Mouse (Mus musculus) midbrain, embryonic 14.5 days (tissue): ENCODE measurements around the gene Mrps23. TPM values are rescaled to one million over a fixed set of nuclear protein-coding genes. Genes with fewer than 3 reads are reported as not detected.

Source experiments
- ATAC-seq: fragments of 200-750 bp; cut with Nextera tagmentation; 2 replicates; pipeline ENCODE4 v1.8.0; 2017; ENCODE audit warnings: moderate number of reproducible peaks, moderate library complexity; ENCODE audit not compliant: low FRiP score, low TSS enrichment
- DNase-seq: peaks from one replicate; pipeline ENCODE4 v3.0.0-alpha.2; 2015
- H3K27ac ChIP-seq: fragments of 300-500 bp; sonication (generic); replicated peaks from 2 replicates; pipeline ENCODE4 v1.5.1; 2014; ENCODE audit warnings: mild to moderate bottlenecking, low read depth, low read length, moderate library complexity
- H3K27me3 ChIP-seq: fragments of 300-500 bp; sonication (generic); 2 replicates; pipeline ENCODE4 v1.6.1; 2014; ENCODE audit warnings: low read length, control low read depth, mixed read lengths; ENCODE audit not compliant: control insufficient read depth, insufficient read depth
- H3K36me3 ChIP-seq: fragments of 300-500 bp; sonication (generic); 2 replicates; pipeline ENCODE4 v1.6.1; 2014; ENCODE audit warnings: low read length, control low read depth; ENCODE audit not compliant: control insufficient read depth, insufficient read depth
- H3K4me1 ChIP-seq: fragments of 300-500 bp; sonication (generic); 2 replicates; pipeline ENCODE4 v1.6.1; 2014; ENCODE audit warnings: mild to moderate bottlenecking, antibody characterized with exemption, low read length, control low read depth; ENCODE audit not compliant: control insufficient read depth, insufficient read depth
- H3K4me2 ChIP-seq: fragments of 300-500 bp; sonication (generic); 2 replicates; pipeline ENCODE4 v1.6.1; 2014; ENCODE audit warnings: mild to moderate bottlenecking, low read length, moderate library complexity
- H3K4me3 ChIP-seq: fragments of 300-500 bp; sonication (generic); replicated peaks from 2 replicates; pipeline ENCODE4 v1.5.1; 2014; ENCODE audit warnings: low read depth, low read length
- H3K9ac ChIP-seq: fragments of 300-500 bp; sonication (generic); replicated peaks from 2 replicates; pipeline ENCODE4 v1.6.1; 2014; ENCODE audit warnings: mild to moderate bottlenecking, low read length, moderate library complexity
- H3K9me3 ChIP-seq: fragments of 300-500 bp; sonication (generic); 2 replicates; pipeline ENCODE4 v1.6.1; 2016; ENCODE audit warnings: low read length, control low read depth, mixed read lengths; ENCODE audit not compliant: control insufficient read depth
- WGBS: fragments of 180-500 bp; shearing (Covaris S2); extraction: QIAGEN DNeasy Blood & Tissue Kit; methylation state at CpG from one replicate; pipeline ENCODE4 v1.1.7; 2014; 5-methylcytosine and 5-hydroxymethylcytosine counted together
- polyA plus RNA-seq: library from polyadenylated mRNA; unstranded; fragments of >200 nt; fragmentation: Nextera tagmentation; extraction: Ambion mirVana; gene quantifications from 2 replicates; pipeline ENCODE4 v1.2.1, GENCODE M21; 2014

Gene Mrps23
- polyA plus RNA-seq, 1 experiment from 2014 or later = 70.0 TPM

DNA sequence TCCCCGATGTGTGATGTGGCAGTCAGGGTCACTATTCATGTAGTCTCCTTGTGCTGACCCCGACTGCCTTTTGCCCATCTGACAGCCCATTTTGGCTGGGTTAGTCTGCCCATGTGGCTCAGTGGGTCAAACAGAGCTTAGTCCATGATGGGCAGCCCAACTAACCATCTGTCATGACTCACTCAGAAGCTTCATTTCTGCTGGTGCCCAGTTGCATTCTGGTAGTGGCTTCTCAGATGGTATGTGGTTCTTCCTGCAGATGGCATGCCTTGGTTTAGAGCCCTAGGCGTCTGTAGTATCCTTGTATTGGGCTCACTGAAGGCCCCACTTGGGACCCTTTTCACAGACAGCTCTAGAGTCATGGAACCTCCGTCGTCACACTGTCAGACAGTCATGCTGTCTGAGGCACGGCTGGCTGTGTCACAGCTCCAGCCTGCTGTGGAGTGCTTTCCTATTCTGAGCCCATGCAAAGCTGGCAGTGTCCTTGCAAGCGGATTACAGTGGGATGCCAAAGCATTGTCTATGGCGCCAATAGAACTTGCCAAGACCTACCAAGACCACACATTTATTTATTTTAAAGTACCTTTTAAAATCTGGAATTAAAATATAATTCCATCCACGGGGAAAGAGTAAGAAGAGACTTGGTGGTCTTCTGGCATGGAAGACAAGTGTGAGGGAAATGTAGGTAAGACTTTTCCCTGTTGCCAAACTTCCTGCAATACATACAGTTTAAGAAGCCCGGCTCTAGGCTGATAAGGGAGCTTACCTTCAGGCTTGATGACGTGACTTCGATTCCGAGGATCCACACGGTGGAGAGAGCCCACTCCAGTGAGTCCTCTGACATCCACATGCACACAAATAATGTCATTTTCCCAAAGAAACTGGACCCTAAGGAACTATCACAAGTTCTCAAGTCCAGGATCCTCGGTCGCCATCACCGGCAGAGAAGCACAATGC, 23.1 kb downstream of the Mrps23 start:
- Histone ChIP-seq H3K4me1 (no peaks in the 10 kb centered on the region; the same call in 1 of the 2 replicates), H3K4me3 (no peak overlapping the region), H3K9me3 (no peaks in the 10 kb centered on the region), H3K4me2 (no peak overlapping the region), H3K27ac (no peak overlapping the region), H3K9ac (no peak overlapping the region), H3K36me3 (no peaks in the 10 kb centered on the region), H3K27me3 (no peaks in the 10 kb centered on the region)
- DNase-seq (no peak), ATAC-seq (no peak)
- 91% methylated on average over 17 of the region's 17 CpGs for WGBS

DNA sequence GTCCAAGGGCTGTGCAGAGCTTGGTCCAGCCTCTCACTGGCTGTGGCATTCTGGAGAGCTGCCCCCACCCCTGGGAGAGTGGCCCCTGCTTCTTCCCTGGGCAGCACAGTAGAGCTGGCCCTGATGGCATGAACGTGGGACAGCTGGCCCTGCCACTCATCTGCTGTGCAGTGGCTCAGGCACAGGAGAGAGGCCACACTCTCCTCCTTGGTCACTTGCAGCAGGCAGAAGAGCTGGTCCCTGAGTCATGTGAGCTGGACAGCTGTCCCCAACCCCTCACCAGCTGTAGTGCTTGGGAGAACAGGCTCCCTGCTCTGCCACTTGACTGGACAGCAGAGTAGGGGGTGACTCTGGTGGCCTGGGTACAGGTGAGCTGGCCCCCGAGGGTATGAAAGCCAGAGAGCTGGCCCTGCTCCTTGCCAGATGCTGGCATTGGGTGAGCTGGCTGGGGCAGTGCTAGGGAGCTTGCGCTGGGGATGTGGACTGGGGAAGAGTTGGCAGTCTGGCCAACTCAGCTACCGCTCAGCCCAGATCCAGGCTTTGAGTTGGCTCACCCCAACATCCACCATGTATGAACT, 27.1 kb downstream of the Mrps23 start:
- Histone ChIP-seq H3K4me2 (no peak overlapping the region), H3K9ac (no peak overlapping the region), H3K27ac (no peak overlapping the region), H3K36me3 (no peaks in the 10 kb centered on the region), H3K4me1 (peaks cover 25% of the 10 kb centered on the region; the same call in 1 of the 2 replicates), H3K27me3 (no peaks in the 10 kb centered on the region), H3K4me3 (no peak overlapping the region), H3K9me3 (no peaks in the 10 kb centered on the region)
- DNase-seq (no peak), ATAC-seq (no peak)
- 89% methylated on average over 4 of the region's 4 CpGs for WGBS

DNA sequence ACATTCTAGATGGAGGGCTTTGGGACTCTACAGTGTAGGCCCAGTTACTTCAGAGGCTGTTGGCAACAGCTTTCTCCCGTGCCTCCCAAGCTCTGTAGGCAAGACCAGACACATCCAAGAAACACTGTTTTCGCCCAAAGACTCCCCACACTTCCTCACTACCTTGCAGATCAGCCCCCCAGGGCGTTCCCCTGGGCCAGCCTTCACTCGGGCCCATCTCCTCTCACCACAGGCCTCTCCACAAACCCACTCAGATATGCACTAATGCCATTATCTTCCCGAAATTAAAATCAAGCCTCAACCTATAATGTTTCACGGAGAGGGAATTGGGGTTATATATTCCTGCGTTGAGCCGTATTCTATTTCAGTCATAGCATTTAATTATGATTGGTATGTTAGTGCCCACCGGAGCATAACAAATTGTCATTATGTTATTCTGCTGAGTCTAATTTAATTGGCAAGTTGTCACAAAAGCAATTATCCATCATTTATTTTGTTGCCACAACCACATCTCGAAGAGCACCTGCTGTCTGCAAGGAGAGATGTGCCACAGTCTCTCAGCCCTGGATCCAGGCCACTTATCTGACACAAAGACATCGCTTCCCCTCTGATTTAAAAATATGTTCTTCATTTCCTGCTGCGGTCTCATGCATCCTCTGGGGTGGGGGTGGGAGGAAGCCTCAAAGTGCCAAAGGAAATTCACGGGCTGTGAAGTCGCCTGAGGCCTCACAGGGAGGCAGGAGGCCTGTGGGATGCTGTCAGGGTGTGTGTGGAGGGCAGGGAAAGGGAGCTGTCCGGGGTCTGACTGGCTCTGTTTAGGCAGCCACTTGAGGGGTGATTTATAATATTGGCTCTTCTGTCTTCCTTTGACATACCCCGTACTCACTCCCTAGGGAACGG, 29.6 kb downstream of the Mrps23 start:
- ATAC-seq = 0 out of 2 replicates have a peak, but pooled peaks have one; percentile 31

DNA sequence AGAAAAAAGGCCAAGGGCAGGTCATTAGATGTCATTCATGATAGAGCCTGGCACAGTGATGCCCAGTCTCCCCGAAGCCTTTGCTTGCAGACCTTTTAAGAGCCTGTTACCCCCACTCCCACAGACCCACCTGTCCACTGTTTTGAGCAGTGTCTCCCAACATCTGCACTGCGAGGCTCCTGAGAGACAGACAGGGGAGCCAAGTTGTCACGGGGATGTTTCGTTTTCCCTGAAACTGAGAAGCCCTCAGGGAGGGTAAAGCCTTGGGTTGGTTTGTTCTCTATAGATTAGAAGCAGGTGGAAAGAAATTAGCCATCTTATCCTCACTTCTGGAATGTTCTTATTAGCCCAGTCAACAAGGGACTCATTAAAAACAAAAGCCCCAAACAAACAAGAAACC, 30.6 kb downstream of the Mrps23 start:
- H3K27me3 ChIP-seq = no peaks in the 10 kb centered on the region
- no peaks in the 10 kb centered on the region for H3K9me3 ChIP-seq
- no peaks in the 10 kb centered on the region for H3K36me3 ChIP-seq
- no peak overlapping the region for H3K4me2 ChIP-seq
- H3K27ac ChIP-seq = peak overlapping the region; percentile 20; the same call in 1 of the 2 replicates
- no peak for ATAC-seq
- WGBS = 48% methylated on average over 4 of the region's 4 CpGs
- DNase-seq = no peak
- no peak overlapping the region for H3K4me3 ChIP-seq
- peaks cover 31% of the 10 kb centered on the region for H3K4me1 ChIP-seq
- no peak overlapping the region for H3K9ac ChIP-seq

More for the DNA sequence above, 29.6 kb downstream of the Mrps23 start:
- DNase-seq = peak; percentile 51
- H3K27me3 ChIP-seq = no peaks in the 10 kb centered on the region
- H3K4me3 ChIP-seq = no peak overlapping the region
- WGBS = 42% methylated on average over 17 of the region's 17 CpGs
- peaks cover 25% of the 10 kb centered on the region; the same call in 1 of the 2 replicates for H3K4me1 ChIP-seq
- H3K27ac ChIP-seq = peak overlapping the region; percentile 58
- no peak overlapping the region for H3K4me2 ChIP-seq
- no peaks in the 10 kb centered on the region for H3K9me3 ChIP-seq
- no peaks in the 10 kb centered on the region for H3K36me3 ChIP-seq
- no peak overlapping the region for H3K9ac ChIP-seq

DNA sequence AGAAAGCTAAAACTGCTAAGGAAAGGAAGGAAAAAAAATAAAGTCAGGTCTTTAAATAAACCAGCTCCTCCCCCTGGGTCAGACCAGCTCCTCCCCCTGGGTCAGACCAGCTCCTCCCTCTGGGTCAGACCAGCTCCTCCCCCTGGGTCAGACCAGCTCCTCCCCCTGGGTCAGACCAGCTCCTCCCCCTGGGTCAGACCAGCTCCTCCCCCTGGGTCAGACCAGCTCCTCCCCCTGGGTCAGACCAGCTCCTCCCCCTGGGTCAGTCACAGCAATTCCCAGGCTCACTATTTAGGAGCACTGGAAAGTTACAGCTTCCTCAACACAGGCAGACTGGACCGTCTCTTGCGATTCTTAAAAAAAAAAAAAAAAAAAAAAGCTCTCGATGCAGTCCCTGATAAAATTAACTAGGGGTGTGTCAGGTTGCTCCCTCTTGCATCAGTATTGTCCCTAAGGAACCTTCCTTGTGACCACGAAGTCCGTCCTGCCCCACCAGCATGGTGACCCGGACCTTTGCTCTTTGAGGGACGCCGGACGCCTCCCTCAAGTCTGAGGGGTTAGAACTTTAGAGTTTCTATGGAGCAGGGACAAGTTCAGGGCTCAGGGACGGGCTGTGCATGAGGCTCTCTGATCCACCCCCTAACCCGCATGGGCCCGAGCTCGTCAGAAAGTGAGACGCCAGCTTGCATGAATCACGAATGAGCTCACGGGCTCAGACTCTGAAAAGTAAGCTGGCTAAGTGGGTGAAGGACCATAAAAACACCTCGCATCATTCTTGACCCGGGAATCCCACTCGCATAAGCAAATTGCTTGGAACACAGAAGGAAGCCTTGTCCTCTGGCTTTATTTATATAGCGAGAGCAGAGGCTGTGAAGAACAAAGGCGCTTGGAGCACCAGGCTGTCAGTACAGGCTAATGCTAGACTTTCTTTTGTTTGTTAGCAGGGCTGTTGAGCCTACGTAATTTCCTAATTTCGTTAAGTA, 31.3 kb downstream of the Mrps23 start:
- Histone ChIP-seq H3K4me1 (peaks cover 38% of the 10 kb centered on the region), H3K9ac (no peak overlapping the region), H3K27ac (no peak overlapping the region), H3K4me3 (no peak overlapping the region), H3K36me3 (no peaks in the 10 kb centered on the region), H3K4me2 (peak overlapping the region; percentile 32), H3K9me3 (no peaks in the 10 kb centered on the region), H3K27me3 (no peaks in the 10 kb centered on the region)
- ATAC-seq (no peak), DNase-seq (peak; percentile 62)
- WGBS = 7% methylated on average over 23 of the region's 23 CpGs

GRCm38 (mm10) chr11:88240275-88240674, 36.1 kb downstream of the Mrps23 start:
- no peak overlapping the region for H3K4me3 ChIP-seq
- no peak for DNase-seq
- no peak overlapping the region for H3K9ac ChIP-seq
- no peak overlapping the region for H3K4me2 ChIP-seq
- no peak for ATAC-seq
- no peaks in the 10 kb centered on the region for H3K27me3 ChIP-seq
- H3K9me3 ChIP-seq = no peaks in the 10 kb centered on the region
- WGBS = 36% methylated on average over 10 of the region's 10 CpGs
- no peaks in the 10 kb centered on the region for H3K36me3 ChIP-seq
- H3K27ac ChIP-seq = peak overlapping the region; percentile 78
- H3K4me1 ChIP-seq = peaks cover 34% of the 10 kb centered on the region

- 3% methylated on average over 10 of the region's 10 CpGs for WGBS
- Histone ChIP-seq H3K9me3 (no peaks in the 10 kb centered on the region), H3K27me3 (no peaks in the 10 kb centered on the region), H3K4me2 (0 out of 2 replicates have a peak overlapping the region, but pooled peaks have one; percentile 11), H3K27ac (peak overlapping the region; percentile 78), H3K9ac (no peak overlapping the region), H3K36me3 (no peaks in the 10 kb centered on the region), H3K4me1 (peaks cover 29% of the 10 kb centered on the region), H3K4me3 (no peak overlapping the region)
- ATAC-seq (peak; percentile 67; the same call in 1 of the 2 replicates), DNase-seq (peak; percentile 86)
Measured at GRCm38 (mm10) chr11:88240736-88241353, 36.7 kb downstream of the Mrps23 start.
